Mouse (Mus musculus) liver, adult 2 months (tissue): ENCODE data around the gene Zzz3.

Experiments used
- CTCF ChIP-seq: fragments of 200-500 bp; IDR thresholded peaks from 2 replicates; pipeline ENCODE4 v1.5.1; 2011; ENCODE audit warnings: low read depth, low read length, control low read depth
- POLR2A ChIP-seq: fragments of 200-500 bp; IDR thresholded peaks from 2 replicates; pipeline ENCODE4 v1.6.1; 2011; ENCODE audit warnings: low read length, control low read depth; ENCODE audit not compliant: insufficient read depth; ENCODE audit errors: extremely low read depth

DNA sequence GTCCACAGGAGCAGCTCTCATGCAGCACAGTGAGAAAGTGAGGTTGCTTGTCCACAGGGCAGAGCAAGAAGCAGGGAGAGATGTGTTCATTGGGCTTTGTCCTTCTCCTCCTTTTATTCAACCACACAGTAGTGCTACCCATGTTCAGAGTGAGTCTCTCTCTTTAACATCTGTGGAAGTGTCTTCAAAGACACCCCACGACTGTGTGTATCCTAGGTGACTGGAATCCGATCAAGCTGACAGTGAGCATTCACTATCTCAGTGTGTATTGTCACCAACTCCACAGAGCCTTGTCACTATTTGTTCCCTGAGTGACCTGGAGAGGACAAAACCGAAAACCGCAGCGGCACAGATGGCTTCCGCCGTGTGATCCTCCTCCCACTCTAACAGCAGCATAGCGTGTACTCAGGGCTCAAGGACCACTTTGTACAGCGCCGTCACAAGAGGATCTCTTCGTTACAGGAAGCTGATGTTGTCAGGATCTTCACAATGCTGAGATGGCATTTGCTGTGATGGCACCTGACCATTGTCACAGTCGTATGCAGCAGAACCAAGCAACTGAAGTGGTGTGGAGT is 113.2 kb downstream of the Zzz3 start:
- TF ChIP-seq POLR2A (no peak), CTCF (no peak)
